Mouse (Mus musculus): ENCODE data around the gene Urad. TPM values are rescaled to one million over a fixed set of nuclear protein-coding genes. Genes with fewer than 3 reads are reported as not detected.

Gene Urad
- total and polyA plus RNA-seq, 3 experiments, result not detected

GRCm38 (mm10) chr5:147357536-147357935, 35.3 kb upstream of the Urad start:
- Histone ChIP-seq H3K36me3 (ENCODE audit: control insufficient read depth, insufficient read depth, low read length) (no peaks in the 10 kb centered on the region), H3K4me1 (ENCODE audit: control insufficient read depth, insufficient read depth, low read length) (no peaks in the 10 kb centered on the region), H3K4me3 (no peak overlapping the region), H3K79me2 (replicated peaks; ENCODE audit: control insufficient read depth, insufficient read depth, low read length) (no peaks in the 10 kb centered on the region), H3K27me3 (ENCODE audit: control insufficient read depth, insufficient read depth, low read length) (no peaks in the 10 kb centered on the region), H3K27ac (no peak overlapping the region), H3K9ac (ENCODE audit: low read depth, low read length) (no peak overlapping the region)
- intact Hi-C loops (cut with DNase I), result no loop called here
- 47% methylated on average over 3 of the region's 3 CpGs for WGBS
- TF ChIP-seq EP300 (IDR thresholded peaks at IDR 0.05; ENCODE audit: insufficient read depth, low read depth, low read length), result no peak
- peak; percentile 63 for TF ChIP-seq CTCF (IDR thresholded peaks at IDR 0.05)
- no peak for DNase-seq

- H3K4me1 ChIP-seq (ENCODE audit: control insufficient read depth, insufficient read depth, low read length), result no peaks in the 10 kb centered on the region
- WGBS, result 82% methylated on average over 13 of the region's 13 CpGs
- intact Hi-C loops (cut with DNase I), result no loop called here
- DNase-seq, result no peak
- H3K9ac ChIP-seq (ENCODE audit: low read depth, low read length), result no peak overlapping the region
- H3K27ac ChIP-seq, result no peak overlapping the region
- no peaks in the 10 kb centered on the region for H3K36me3 ChIP-seq (ENCODE audit: control insufficient read depth, insufficient read depth, low read length)
- no peak overlapping the region for H3K4me3 ChIP-seq
- no peaks in the 10 kb centered on the region for H3K79me2 ChIP-seq (replicated peaks; ENCODE audit: control insufficient read depth, insufficient read depth, low read length)
- H3K27me3 ChIP-seq (ENCODE audit: control insufficient read depth, insufficient read depth, low read length), result no peaks in the 10 kb centered on the region
- TF ChIP-seq EP300 (IDR thresholded peaks at IDR 0.05; ENCODE audit: insufficient read depth, low read depth, low read length), result no peak
- TF ChIP-seq CTCF (IDR thresholded peaks at IDR 0.05), result no peak
- no peak for TF ChIP-seq POLR2A (IDR thresholded peaks at IDR 0.05; ENCODE audit: insufficient read depth, low read depth, low read length)
These were observed 34.2 kb upstream of the Urad start for GRCm38 (mm10) chr5:147356260-147357055.

GRCm38 (mm10) chr5:147355788-147356187, 33.5 kb upstream of the Urad start:
- no peak overlapping the region for H3K9ac ChIP-seq (ENCODE audit: low read depth, low read length)
- no peaks in the 10 kb centered on the region for H3K36me3 ChIP-seq (ENCODE audit: control insufficient read depth, insufficient read depth, low read length)
- WGBS, result 41% methylated on average over 3 of the region's 3 CpGs
- no peak for TF ChIP-seq CTCF (IDR thresholded peaks at IDR 0.05)
- no peak for TF ChIP-seq POLR2A (IDR thresholded peaks at IDR 0.05; ENCODE audit: insufficient read depth, low read depth, low read length)
- TF ChIP-seq EP300 (IDR thresholded peaks at IDR 0.05; ENCODE audit: insufficient read depth, low read depth, low read length), result no peak
- intact Hi-C loops (cut with DNase I), result no loop called here
- no peaks in the 10 kb centered on the region for H3K4me1 ChIP-seq (ENCODE audit: control insufficient read depth, insufficient read depth, low read length)
- no peak overlapping the region for H3K27ac ChIP-seq
- no peak overlapping the region for H3K4me3 ChIP-seq
- no peaks in the 10 kb centered on the region for H3K27me3 ChIP-seq (ENCODE audit: control insufficient read depth, insufficient read depth, low read length)
- no peaks in the 10 kb centered on the region for H3K79me2 ChIP-seq (replicated peaks; ENCODE audit: control insufficient read depth, insufficient read depth, low read length)
- DNase-seq, result no peak

- TF ChIP-seq EP300 (IDR thresholded peaks at IDR 0.05; ENCODE audit: insufficient read depth, low read depth, low read length) (no peak), POLR2A (IDR thresholded peaks at IDR 0.05; ENCODE audit: insufficient read depth, low read depth, low read length) (no peak), CTCF (IDR thresholded peaks at IDR 0.05) (no peak)
- Histone ChIP-seq H3K9ac (ENCODE audit: low read depth, low read length) (no peak overlapping the region), H3K27me3 (ENCODE audit: control insufficient read depth, insufficient read depth, low read length) (no peaks in the 10 kb centered on the region), H3K4me3 (no peak overlapping the region), H3K27ac (no peak overlapping the region), H3K79me2 (replicated peaks; ENCODE audit: control insufficient read depth, insufficient read depth, low read length) (no peaks in the 10 kb centered on the region), H3K36me3 (ENCODE audit: control insufficient read depth, insufficient read depth, low read length) (no peaks in the 10 kb centered on the region), H3K4me1 (ENCODE audit: control insufficient read depth, insufficient read depth, low read length) (no peaks in the 10 kb centered on the region)
- DNase-seq, result no peak
- WGBS, result 68% methylated on average over 8 of the region's 8 CpGs
- intact Hi-C loops (cut with DNase I), result no loop called here
These were observed 32.7 kb upstream of the Urad start for GRCm38 (mm10) chr5:147354985-147355384.

GRCm38 (mm10) chr5:147354161-147354780, 32.0 kb upstream of the Urad start:
- no peak for DNase-seq
- Histone ChIP-seq H3K9ac (ENCODE audit: low read depth, low read length) (no peak overlapping the region), H3K27me3 (ENCODE audit: control insufficient read depth, insufficient read depth, low read length) (no peaks in the 10 kb centered on the region), H3K27ac (no peak overlapping the region), H3K4me3 (no peak overlapping the region), H3K79me2 (replicated peaks; ENCODE audit: control insufficient read depth, insufficient read depth, low read length) (no peaks in the 10 kb centered on the region), H3K4me1 (ENCODE audit: control insufficient read depth, insufficient read depth, low read length) (no peaks in the 10 kb centered on the region), H3K36me3 (ENCODE audit: control insufficient read depth, insufficient read depth, low read length) (no peaks in the 10 kb centered on the region)
- TF ChIP-seq POLR2A (IDR thresholded peaks at IDR 0.05; ENCODE audit: insufficient read depth, low read depth, low read length) (no peak), CTCF (IDR thresholded peaks at IDR 0.05) (no peak), EP300 (IDR thresholded peaks at IDR 0.05; ENCODE audit: insufficient read depth, low read depth, low read length) (no peak)
- intact Hi-C loops (cut with DNase I), result no loop called here
- WGBS, result 57% methylated on average over 17 of the region's 17 CpGs

GRCm38 (mm10) chr5:147351931-147352330, 29.7 kb upstream of the Urad start:
- no peak for DNase-seq
- no peak overlapping the region for H3K4me3 ChIP-seq
- no peak overlapping the region for H3K9ac ChIP-seq (ENCODE audit: low read depth, low read length)
- TF ChIP-seq CTCF (IDR thresholded peaks at IDR 0.05) (no peak), EP300 (IDR thresholded peaks at IDR 0.05; ENCODE audit: insufficient read depth, low read depth, low read length) (no peak), POLR2A (IDR thresholded peaks at IDR 0.05; ENCODE audit: insufficient read depth, low read depth, low read length) (no peak)
- 79% methylated on average over 8 of the region's 8 CpGs for WGBS
- no peaks in the 10 kb centered on the region for H3K36me3 ChIP-seq (ENCODE audit: control insufficient read depth, insufficient read depth, low read length)
- intact Hi-C loops (cut with DNase I), result no loop called here
- H3K27ac ChIP-seq, result no peak overlapping the region
- H3K4me1 ChIP-seq (ENCODE audit: control insufficient read depth, insufficient read depth, low read length), result no peaks in the 10 kb centered on the region
- H3K27me3 ChIP-seq (ENCODE audit: control insufficient read depth, insufficient read depth, low read length), result no peaks in the 10 kb centered on the region
- H3K79me2 ChIP-seq (replicated peaks; ENCODE audit: control insufficient read depth, insufficient read depth, low read length), result no peaks in the 10 kb centered on the region

All from heart, adult 2 months (tissue).